Mouse (Mus musculus) spleen, postnatal 4 days (tissue): Measurements from ENCODE around the gene Myt1l.

Experiments used
- DNase-seq, 2 experiments: peaks; one replicate each; pipeline ENCODE4 v3.0.0; 2022; ENCODE audit warnings: low spot score in 2 of 2

The Myt1l gene

DNA sequence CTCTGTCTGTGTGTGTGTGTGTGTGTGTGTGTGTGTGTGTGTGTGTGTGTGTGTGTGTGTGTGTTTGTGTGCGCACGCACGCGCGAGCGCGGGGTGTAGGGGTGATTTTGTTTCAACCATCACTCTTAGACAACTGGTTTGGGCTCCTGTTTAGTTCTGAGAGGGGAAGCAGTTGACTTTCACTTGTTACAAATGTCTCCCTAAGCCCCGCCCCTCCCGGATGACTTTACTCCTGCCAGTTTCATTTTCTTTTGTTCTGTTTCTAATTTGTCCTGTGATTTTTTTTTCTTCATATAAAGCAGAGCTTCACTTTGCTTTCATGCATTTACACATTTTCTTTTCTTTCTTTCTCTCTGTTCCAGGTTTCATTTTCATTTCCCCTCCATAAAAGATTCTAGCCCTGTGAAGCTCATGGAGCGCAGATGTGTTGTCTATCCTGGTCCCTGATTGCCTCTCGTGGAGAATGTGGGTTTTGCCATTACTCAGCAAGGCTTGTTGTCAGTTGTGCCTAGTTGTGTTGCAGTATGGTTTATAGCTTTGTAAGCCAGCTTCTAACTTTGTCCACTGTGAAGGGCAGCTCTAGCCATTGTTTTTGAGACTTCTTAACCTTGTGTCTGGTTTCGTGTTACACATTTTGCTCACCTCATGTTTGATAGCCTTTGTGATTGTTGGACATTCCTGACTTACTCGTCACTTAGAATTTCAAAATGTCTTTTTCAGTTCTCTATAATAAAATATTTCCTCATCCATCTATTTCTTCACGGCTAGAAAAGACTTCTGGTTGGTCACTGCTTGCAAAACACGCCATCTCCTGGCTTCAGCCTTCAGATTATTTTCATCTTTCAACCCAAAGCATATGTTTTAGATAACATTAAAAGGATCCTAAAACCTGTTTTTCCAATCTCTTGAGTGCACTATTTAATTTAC lies 184.9 kb downstream of the Myt1l start:
- no peak for DNase-seq

DNA sequence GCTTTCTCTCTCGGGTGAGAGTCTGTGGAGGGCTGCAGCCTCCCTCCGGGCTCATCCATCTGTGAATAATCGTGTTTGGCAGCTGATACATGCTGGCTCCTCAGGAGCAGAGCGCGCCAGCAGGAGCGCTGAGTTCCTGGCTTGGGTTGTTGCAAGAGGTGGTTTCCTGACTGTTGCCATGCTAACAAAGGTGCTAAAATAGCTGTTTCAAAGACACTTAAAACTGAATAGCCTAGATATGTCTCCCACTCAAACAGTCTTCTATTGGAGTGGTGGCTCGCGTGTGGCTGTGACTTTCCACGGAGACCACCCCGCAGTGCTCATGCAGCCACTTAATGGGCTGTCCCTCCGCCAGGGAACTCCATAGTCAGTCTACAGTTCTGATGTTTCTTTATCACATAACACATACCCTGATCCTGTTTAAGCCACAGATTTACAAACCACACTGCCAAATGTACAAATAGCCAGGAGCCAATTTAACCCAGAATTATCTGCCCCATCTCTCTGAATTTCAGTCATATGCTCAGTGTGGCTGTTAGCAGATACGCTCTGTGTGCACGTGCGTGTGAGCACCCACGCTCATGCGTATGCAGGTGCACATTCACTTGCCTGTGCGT lies 195.6 kb downstream of the Myt1l start:
- DNase-seq, result no peak

DNA sequence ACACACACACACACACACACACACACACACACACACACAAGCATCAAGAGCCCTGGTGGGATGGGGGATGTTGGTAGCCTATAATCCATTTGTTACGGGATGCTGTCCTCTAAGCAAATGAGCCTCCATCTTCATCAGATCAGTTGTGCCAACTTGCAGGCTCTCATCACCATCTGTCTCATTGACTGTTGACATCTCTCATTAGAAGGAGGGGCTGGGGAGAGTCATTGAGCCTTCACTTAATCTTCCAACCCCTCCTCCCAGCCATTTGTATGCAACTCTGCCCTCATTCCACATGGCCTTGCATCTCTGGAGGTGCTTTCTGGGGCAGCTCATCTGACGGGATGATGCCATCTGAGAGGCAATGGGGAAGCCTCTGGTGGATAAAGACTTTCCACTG lies 200.1 kb downstream of the Myt1l start:
- no peak for DNase-seq

DNA sequence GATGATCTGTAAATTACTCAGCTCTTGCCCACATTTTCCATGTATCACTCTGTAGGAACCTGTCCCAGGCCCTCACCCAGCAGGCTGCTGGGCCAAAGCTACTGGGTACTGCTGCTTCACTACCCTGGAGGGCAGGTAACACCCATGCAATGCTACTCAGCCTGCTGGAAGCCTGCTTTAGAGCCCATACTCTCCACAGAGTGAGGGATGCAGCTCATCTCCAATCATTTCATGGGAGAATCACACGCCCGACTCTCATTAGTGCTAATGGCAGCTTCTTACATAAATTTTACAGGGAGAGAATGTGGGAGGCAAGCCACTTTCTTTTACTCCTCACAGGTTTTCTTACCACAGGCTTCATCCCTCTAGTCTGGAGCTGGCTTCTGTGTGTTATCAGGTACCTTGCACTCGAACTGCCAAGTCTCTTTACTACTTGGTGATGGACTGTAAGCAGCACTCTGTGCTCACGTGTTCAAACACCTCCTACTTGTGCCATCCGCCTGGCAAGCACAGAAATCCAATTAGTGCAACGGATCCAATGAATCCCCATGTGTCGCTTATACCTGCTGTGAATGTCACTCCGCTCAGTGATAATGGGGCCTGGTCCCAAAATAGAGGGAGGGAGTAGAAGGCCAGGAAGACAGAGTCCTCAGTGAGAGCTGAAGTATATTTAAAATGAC lies 212.3 kb downstream of the Myt1l start:
- no peak for DNase-seq

DNA sequence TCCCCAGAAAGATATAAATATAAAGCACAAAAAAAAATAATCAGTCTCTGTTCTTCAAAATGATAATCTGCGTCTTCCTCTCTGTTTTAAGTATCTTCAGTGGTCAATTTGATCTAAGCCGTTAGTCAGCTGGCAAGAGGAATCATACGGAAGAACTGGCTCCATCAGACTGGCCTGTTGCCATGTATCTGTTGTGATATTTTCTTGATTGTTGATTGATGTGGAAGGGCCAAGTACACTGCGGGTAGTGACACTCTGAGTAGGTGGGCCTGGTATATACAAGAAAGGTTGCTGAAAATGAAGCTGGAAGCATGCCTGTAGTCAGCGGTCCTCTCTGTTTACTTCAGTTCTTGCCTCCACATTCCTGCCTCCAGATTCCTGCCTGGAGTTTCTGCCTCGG lies 213.0 kb downstream of the Myt1l start:
- DNase-seq, result no peak

DNA sequence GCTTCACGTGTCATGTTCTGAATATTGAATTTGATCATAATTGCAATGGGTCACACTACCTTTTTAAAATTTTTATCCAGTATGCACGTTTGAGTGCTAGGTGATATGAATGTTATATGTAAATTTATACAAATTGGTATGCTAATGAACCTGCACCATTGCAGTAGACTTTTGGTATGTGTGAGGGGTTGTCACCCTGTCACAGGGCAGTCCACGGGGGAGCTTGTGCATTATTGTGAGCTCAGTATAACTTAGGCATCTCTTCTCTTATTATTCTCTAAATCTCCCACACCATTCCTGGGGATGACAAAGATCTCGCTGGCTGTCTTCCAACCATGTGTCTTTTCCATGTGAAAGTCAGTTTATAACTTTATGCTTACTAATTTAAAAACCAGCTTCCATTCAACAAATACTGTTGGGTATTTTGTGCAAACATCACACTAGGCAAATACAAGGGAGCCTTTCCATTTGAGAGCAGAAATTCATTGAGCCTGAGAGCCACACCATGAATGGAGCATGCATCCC lies 222.5 kb downstream of the Myt1l start:
- no peak for DNase-seq

DNA sequence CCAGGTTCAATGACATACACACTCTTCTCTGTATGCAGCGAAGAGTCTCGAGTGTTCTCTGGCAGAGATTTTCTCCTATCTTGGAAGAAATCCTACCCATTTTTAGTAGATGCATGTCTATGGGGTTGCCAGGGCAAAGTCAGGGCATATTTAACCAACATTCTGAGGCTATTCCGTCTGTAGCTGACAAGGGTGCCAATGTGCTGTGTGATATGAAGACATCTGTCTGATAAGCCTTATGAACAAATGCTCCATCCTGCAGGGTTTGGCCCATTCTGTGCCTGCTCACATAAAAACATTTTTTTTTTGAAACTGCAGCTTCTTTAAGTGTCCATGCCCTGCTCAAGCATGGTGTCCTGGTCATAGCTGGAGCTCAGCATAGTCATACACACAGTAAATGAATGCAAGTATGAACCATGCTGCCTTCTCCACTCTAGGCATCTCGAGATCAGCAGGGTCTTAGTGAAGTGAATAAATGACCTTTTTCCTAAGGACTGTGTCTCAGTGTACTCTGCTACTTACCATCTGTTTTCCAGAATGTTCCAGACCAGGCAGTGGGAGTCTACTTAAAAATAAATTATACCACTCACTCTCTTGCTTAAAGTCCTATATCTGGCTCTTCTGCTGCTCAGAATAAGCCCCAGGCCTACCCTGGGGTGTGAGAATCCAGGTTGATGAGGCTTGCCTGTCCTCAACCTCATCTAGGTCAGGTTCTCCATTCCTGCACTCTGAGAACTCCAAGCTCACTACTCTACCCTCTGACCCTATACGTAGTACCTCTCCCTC lies 227.1 kb downstream of the Myt1l start:
- no peak for DNase-seq

DNA sequence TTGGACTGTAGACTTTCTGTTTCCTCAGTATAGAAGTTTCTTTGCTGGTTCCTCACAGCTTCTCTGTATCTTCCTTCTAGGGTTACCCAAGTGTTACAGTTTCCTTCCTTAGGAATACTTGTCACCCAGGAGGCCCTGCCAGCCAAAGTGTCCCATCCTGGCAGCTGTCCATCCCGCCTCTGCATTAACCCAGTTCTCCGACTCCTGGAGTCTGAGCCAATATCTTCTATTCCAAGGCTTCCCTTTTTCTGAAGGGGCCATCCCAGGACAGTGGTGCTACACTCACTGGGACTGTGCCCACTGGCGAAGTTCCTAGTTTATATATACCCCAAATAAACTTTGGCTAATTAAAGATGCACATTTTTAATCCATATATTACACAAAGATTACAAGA lies 227.7 kb downstream of the Myt1l start:
- DNase-seq, result no peak

DNA sequence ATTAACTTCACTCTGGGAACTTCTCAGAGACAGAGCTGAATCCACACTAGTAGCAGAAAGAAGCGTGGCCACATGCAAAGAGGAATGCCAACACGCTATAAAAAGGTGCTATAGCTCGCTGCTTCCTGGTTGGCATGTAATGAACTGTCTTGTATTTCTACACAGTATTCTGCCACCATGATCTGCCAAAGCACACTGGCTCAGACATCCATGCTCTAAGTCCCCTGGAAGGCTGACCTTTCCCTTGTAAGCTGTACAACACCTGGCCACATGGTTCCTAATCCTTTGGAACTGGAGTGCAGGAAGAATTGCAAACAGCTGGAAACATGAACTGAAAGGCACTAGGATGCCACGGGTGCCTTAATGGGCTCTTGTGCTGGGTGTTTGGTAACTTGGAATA lies 232.4 kb downstream of the Myt1l start:
- no peak for DNase-seq

DNA sequence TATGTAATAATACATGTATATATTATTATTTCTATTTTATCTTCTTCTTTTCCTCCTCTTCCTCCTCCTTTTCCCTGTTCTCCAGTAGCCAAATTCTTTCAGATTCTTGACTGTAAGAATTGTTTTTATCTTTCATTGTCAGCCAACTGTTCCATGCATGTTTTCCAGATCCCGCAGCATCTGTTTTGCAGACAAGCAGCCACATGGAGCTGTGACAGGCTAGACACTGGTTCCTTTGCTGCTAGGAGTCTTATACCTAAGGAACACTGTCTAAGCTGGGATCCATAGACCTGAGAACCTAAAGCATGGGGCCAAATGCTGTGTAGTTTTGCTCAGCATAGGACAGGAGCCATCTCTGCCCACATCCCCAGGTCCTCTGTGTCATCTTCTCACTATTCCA lies 238.0 kb downstream of the Myt1l start:
- DNase-seq, result no peak

DNA sequence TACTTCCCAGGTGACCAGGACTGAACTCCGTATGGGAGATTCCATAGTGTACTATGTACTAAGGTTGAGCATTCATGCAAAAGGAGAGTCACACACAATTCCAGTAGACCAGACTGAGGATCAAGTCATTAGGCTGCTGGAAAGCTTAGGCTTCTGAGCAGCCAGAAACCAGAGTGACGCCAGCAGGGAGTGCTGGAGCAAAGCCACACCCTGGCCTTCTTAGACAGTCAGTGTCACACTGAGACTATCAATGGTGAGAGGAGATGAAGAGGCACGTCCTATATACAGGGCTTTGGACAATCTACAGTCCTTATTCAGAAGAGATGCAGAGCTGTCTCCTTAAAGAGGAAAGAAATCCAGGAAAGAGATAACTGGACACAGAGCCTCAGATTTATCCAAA lies 243.6 kb downstream of the Myt1l start:
- no peak for DNase-seq

DNA sequence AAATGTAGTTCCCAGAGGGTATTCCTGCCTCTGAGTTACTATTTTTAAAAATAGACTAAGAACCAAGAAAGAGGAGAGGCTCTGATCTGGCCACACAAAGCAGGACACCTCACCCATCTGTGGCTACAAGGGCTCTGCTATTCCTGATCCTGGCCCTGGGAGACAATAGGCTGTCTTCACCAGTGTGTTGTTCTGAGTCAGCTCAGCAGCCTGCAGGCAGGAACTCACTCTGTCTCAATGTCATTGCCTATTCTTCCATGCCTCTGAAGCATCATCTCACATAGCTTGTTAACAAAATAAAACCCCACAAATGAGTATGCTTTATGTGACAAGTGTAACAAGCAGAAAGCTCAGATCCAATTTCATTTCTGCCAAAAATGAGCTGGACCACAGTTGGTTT lies 244.2 kb downstream of the Myt1l start:
- no peak for DNase-seq

DNA sequence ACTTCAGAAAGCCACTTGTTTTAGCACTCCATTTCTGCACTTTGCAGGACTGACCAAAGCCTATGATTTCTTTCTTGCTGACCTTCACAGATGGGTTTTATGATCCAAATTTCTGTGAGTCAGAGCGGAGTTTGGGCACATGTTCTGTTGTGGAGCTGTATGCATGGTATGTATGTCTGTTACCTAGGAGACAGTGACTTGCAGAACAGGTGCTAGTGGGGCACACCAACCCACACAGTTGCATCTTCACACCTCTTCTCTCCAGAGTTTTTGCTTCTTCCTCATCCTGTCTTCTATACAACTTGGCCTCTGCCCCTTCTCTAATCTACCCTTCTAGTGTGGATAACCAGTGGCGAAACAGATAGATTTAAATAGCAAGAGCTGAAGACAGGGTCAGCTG lies 250.7 kb downstream of the Myt1l start:
- no peak for DNase-seq

DNA sequence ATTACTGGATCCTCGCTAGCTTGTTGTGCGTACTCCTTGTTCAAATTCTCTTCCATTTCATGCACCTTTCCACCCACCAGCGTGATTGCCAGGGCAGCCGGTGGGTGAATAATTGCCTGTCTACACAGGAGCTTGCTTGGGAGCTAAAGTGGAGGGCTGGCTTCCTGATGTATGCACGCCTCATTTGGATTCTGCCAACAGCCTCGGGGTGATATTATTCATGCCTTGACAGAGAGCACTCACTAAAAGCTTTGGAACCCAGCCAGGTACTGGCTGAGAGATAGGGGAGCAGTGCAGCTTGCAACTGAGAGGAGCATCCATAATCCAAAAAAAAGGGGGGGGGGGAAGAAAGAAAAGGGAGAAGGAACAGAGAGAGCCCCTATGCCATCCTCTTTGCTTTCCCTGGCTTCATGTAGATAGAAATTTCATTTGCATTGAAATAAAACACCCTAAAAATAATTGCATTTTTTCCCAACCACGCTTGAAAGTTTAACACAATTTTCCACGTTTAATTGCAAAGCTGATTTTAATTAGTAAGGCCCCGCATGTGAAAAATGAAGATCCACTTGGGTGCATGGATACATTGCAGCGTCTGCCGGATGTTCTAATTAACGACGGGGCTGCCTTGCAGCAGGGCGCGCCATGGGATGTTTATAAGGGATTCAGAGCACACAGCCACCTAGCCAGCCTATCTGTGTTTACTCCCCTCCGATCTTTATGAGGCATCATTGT lies 261.3 kb downstream of the Myt1l start:
- DNase-seq, result no peak

DNA sequence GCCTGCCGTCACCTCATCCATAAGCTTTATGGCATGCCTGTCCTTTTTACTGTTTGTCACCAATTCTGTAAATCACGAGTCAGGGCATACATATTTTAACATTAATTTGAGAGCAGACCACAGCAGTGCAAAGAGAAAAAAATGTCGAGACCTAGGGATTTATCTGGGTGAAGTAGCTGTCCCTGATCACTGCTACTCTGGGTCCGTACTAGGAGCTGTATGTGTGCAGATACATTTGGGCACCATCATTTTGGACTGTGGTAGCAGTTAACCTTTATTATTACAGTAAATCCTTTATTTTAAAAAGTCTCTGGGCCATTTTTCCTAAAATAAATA lies 261.8 kb downstream of the Myt1l start:
- no peak for DNase-seq

DNA sequence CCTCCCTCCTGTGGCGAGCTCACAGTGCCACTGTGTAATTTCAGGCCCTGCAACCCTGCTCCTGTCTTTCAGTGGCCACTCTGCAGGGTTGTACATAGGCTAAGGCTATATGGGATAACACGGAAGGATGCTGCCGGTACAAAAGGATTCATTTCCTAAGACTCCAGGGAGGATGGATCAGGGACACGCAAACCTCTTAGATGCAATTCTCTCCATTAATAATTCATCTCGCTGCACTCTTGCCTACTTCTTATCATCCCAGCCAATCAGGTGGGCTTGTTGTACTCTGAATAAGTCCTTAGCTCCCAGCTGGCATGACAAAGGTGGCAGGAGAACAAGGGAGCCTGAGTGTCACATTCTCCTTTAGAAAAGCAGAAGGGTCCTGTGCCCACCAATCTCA lies 264.8 kb downstream of the Myt1l start:
- DNase-seq, result no peak

DNA sequence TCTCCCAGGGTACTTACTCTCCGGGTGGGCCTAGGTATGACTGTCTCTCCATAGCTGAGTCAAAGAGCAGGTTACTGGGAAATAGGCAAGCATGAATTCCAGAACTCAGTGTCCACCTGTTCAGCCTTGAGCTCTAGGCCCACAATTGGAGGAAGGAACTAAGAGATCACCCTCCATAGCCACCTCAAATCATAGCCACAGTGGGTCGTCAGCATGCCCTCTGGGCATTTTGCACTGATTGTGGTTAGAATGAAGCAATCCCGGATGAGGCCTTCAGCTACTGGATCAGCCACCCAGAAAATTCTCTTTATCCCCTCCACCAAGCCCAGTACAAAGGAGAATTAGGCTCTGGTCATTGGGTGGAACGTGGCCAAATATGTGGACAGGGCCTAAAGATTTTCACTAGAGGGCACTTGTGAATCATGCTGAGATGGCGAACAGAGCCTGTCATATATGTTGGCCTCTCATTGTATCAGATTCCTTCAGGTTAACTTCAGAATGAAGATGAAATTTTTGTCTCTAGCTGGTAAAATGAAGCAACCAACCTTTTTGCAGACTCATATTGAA lies 267.0 kb downstream of the Myt1l start:
- DNase-seq, result no peak

DNA sequence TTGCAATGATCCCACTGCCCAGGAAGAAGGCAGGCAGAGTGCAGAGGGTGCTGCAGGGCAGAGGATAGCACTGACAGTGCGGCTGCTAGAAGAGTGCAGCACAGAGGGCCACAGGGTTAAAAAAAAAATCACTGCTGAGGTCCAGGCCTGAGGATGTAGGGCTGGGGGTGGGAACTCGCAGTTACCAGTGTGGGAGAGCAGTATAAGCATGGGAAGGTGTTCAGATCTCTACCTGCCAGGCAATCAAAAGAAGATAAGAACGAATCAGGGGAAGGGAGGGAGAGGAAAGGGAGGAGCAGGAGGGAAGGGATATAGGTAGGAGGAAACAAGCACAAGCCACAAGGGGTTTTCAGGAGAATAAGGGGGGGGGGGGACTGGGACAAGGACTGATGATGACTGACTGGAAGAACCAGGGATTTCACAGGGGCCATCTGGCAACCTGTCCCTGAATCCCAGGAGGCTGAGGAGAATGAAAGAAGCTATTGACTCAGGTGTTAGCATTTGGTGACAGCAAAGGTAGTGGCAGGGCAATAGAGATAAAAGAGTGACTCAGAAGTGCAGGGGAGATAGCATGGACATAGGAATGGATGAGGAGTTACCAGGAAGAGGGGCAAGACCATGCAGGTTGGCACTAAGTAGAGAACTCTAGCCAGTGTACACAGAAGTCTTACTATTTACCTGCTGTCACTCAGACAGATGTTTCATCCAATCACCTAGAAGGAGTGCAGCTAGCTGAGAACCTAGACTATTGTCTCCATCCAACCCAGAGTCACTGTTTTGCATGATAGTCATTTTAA lies 270.6 kb downstream of the Myt1l start:
- no peak for DNase-seq

DNA sequence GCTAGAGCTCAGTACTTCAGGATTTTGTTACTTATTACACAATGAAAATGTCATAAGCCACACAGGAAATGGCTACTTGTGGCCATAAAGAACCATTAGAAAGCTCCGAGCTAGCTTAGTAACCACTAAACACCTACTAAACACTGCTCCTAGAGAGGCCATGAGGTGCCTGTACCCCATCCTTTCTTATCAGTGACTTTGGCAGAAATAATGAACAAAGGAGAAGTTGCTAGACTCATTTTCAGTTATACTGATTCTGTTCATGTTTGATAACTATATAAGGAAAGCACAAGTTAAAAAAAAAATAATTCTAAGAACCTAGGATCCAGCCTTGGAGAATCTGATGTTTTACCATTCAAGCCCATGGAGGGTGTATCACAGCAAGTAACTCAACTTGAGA lies 278.2 kb downstream of the Myt1l start:
- no peak for DNase-seq

DNA sequence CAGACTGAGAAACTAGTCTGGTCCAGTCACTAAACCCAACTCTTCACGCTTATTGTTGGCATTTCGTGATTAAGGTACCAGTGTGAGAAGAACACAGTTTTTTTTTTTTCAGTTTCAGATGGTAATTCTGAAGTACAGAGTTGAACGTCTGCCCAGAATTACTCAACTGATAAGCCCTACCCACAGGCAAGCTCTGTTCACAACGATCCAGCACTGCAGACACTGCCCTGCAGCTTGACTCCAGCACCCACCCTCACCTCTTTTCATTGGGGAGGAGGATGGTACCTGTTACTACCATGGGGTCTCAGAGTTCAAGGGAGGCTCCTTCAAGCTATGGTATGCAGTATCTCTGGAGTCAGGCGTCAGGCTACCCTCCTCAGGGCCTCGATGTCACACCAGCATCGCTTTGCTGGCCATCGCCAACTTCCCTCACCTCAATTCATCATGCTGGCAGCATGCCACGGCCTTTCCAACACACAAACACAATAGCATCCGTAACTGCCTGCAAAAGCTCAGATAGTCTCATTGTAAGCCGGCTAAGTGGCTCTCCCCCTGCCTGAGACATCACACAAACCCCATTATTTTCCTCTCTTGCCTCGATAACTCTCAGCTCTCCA lies 281.5 kb downstream of the Myt1l start:
- DNase-seq, result no peak
